Mouse (Mus musculus) 416B (cell line): ENCODE results near the gene Gpx2.

Experiments
- DNase-seq: peaks from one replicate; pipeline ENCODE4 v3.0.0; 2011; ENCODE audit warnings: low read depth

The Gpx2 gene

GRCm38 (mm10) chr12:76795350-76795749 is at the start of gene Gpx2:
Gene Gpx2, minus strand, starts transcription at chr12:76795554.
- DNase-seq: no peak

- no peak for DNase-seq
These were observed 49.1 kb upstream of the Gpx2 start for GRCm38 (mm10) chr12:76844346-76845061.

DNA sequence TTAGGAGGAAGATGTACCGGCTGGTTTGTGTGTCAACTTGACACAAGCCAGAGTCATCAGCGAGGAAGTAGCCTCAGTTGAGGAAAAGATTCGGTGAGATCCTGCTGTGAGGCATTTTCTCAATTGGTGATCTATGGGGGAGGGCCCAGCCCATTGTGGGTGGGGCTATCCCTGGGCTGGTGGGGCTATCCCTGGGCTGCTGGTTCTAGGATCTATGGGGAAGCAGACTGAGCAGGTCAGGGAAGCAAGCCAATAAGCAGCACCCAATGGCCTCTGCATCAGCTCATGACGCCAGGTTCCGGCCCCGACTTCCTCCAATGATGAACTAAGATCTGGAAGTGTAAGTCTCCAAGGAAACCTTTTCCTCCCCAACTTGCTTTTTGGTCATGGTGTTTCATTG is 44.7 kb upstream of the Gpx2 start:
- no peak for DNase-seq

GRCm38 (mm10) chr12:76839298-76839697 is 43.9 kb upstream of the Gpx2 start:
- DNase-seq: no peak

DNA sequence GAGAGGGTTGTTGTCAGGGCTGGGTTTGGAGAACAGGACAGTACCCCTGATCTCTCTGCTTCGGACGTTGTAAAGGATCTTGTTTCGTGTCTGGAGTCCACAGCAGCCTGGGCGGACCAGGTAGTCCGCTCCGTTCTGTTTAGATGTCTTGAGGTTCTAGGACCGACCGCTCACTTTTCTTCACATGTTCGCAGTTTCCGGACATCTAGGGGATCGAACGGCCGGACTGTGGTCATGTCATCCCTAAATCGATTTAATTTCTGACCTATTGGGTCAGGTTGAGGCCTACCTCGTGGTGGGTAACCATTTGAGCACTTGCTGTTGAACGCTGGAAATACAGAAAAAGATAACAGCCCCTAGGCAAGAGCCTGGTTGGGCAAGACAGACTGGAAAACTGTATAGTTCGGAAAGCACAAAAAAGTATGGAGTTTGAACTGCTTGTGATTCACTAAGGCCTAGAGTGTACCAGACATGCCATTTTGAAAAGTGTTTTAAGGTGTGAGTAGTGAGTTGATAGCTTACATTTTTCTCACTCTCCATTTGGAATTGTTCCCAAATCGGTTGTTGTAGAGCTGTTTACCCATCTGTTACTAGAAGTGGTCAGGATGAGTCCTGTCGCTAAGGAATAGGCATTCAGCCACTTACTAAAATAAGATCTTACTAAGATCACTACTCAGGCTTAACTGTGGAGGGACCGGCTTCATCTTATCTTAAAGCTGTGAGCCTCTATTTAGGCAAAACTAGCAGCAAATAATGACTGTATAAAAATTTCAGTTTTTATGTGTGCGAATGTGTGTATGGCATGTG is 42.7 kb upstream of the Gpx2 start:
- no peak for DNase-seq

DNA sequence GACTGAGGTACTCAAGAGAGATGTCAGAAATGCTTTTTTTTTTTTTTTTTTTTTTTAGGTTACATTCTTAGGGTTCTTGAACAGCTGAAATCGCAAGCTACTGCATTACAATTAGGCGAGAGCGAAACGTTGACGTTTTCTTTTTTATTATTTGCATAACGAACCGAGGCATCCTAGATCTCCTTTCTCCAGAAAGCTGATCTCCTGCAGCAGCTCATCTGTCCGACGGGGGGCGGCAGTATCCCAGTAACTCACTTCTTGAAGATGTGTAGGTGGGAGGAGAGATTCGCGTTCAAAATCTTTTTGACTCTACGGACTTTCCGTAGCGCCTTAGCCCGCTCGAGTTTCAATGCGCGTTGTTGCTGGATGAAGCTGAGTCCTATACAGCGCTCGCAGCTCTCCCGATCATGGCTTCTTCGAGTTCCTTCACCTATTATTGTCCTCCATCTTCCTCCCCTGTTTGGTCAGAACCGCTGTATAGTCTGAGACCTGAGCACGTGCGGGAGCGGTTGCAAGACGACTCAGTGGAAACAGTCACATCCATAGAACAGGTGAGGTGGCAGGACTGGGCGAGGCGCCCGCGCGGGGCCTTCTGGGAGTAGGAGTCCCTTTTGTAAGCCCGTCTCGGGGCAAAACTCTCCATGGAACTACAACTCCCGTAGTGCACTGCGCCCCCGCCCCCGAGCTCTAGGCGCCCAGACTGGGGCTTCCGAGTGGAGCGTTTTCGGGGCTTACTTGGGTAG is 41.9 kb upstream of the Gpx2 start:
- DNase-seq: peak; percentile 99

DNA sequence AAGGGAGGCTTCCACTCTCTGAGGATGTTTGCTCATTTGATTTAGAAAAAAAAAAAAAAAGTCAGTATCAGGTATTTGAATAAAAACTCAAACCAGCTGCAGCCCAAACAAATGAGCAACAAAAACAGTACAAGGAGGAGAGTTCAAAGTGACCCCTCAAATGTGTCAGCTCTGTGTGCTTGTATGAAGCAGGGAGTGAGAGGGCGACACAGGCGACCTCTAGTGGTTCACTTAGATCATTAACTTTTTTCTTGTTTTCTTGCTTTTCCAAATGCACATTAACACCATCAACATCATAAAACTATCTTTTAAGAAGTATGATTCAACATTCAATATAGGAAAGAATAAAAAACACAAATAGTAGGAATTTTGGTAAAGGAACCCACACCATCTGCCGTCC is 37.4 kb upstream of the Gpx2 start:
- DNase-seq: peak; percentile 77

GRCm38 (mm10) chr12:76825283-76825682 is 29.9 kb upstream of the Gpx2 start:
- DNase-seq: no peak

DNA sequence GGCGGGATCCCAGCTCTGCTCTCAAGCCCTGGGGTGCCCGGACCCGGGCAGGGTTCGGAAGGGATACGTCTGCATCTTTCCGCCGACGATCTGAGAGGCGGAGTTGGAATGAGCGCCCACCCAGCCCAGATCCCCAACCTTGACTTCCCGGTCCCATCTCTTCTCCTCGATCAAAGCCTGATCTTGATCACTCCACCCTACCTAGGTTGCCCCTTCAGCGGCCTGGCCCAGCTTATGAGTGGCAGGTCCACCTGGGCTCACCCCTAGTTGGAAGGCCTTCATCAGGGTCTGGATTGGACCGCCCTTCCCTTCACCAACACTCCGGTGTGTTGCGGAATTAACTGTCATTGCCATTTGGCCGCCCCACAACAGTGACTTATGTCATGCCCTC is 27.3 kb upstream of the Gpx2 start, which contains the start of gene Rab15:
Gene Rab15 (minus strand): TSS at position 258 of the 391 bp plus-strand sequence.
- DNase-seq: no peak

GRCm38 (mm10) chr12:76822002-76822650 is 26.8 kb upstream of the Gpx2 start:
- no peak for DNase-seq

GRCm38 (mm10) chr12:76820615-76821014 is 25.3 kb upstream of the Gpx2 start:
- no peak for DNase-seq

GRCm38 (mm10) chr12:76819816-76820215 is 24.5 kb upstream of the Gpx2 start:
- no peak for DNase-seq

DNA sequence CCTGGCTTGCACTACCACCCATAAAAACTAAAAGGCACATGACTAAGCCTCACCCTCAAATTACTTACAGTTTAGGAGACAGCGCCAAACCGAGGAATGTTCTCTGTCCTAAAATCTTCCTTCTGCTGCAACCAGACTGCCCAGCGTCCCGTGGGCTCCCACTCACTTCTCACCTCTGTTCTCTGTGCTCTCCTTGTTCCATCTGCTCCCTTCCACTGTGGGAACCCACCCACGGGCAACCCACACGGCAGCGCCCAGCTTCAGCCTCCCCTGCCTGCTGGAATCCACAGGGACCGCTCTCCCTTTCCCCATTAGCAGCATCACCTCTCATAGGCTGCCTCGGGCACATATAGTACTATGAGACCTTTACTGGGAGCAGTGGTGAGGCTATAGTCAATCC is 23.6 kb upstream of the Gpx2 start:
- DNase-seq: no peak

DNA sequence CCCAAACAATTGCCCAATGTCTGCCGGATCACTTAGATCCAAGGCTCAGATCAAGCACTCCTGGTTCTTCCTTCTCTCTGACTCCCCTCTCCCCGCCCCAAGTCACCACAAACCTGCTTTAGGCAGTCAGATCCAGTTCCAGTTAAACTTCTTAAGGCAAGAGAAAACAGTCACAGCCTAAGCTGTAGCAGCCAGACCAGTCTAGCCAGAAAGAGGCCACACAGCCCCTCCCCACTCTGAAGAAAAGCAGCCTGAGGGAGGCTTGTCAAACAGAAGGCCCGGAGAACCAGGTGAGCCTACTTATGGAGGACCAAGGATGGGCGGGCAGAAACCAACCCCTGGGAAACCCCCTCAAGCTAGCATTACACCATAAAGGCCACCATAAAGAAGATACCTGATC is 22.8 kb upstream of the Gpx2 start:
- no peak for DNase-seq

GRCm38 (mm10) chr12:76817176-76817575 is 21.8 kb upstream of the Gpx2 start:
- DNase-seq: no peak

DNA sequence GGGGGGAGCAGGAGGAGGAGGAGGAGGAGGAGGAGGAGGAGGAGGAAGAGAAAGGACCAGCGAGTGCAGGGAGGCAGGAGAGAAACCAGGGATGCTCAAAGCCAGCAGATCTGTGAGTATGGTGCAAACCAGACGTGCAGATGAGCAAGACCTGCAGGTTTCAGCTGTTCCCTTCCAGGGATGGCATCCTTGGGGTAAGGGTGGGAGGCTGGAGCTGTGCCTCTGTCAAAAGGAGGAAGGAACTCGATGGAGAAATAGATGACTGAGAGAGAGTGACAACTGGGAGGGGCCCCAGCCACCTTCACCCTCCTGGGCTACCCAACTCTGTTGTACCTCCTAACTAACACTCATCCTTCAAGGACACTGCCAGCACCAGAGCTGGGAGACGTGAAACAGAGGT is 21.4 kb upstream of the Gpx2 start:
- no peak for DNase-seq

- no peak for DNase-seq
These were observed 18.8 kb upstream of the Gpx2 start for GRCm38 (mm10) chr12:76814120-76814519.

- DNase-seq: peak; percentile 18
These were observed 18.2 kb upstream of the Gpx2 start for GRCm38 (mm10) chr12:76813543-76813942.

- no peak for DNase-seq
These were observed 15.7 kb upstream of the Gpx2 start for GRCm38 (mm10) chr12:76811006-76811405.

GRCm38 (mm10) chr12:76810491-76810890 is 15.1 kb upstream of the Gpx2 start:
- no peak for DNase-seq

DNA sequence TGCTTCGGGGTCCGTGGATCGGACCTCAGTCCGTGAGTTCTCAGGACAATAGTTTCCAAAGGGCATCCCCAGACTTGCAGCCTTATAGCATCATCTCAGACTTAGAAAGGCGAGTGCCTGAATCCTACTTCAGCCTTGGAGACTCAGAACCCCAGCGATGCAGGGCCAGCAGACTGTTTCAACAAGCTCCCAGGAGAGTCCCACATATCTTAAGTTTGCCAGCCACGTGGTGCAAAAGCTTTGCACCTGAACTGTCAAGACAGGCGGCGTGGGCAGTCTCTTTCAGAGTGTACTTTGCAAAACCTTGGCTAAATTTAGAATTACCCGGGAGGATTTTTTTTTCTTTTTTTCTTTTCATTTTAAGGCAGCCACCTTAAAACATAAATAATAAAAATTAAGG is 12.4 kb upstream of the Gpx2 start:
- no peak for DNase-seq
